Mouse (Mus musculus): ENCODE results near the gene Lbr. TPM values are rescaled to one million over a fixed set of nuclear protein-coding genes. Genes with fewer than 3 reads are reported as not detected.

Gene Lbr
- polyA plus RNA-seq, 1 experiment: 63.8 TPM

DNA sequence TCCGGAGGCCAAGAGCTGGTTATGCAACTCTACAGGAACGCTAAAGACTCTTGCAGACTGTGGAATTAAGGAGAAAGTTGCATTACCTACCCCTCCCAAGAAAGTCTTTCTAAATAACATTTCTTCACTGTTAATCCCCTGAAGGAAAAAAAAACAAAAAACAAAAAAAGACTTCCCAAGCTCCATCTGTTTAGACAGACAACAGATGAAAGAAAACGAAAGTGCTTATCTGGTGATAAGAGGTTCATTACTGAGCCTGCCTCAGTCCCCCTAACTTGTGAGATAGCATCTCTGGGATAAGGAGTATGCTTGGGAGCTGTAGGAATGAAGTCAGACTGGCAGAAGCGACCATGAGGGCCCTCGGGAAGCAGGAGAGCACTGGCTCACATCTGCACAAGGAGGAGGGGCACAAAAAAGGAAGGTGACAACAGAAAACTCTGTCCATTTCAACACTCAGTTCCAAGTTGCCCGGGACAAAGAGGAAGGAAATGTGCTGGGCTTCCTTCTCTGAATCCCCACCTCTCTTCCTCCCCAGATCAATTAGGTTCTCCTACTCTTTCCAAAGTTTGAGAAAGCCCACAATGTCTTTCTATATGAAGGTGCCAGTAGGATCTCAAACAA is 3.0 kb downstream of the Lbr start:
- no peak for TF ChIP-seq GATA1 (IDR thresholded peaks at IDR 0.05; ENCODE audit: low read length)

GRCm38 (mm10) chr1:181838111-181838510 is 4.7 kb downstream of the Lbr start:
- TF ChIP-seq GATA1 (IDR thresholded peaks at IDR 0.05; ENCODE audit: low read length): no peak

DNA sequence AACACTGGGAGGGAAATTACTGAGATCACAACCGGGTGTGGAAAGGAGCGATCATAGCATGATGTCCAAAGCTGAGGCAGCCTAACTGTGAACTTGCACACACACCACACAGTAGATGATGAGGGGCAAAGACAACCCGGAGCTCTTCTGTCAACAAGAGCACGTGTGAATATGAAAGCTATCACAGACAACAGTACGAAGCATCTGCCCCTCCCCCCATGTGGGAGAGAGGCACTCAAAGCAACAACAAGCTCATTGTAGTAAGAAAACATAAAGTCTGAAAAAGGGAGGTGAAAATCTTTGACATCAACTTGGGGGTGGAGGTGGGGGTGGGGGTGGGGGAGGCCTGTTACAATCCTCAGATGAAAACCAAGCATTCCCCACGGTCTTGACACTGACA is 9.7 kb downstream of the Lbr start:
- no peak for TF ChIP-seq GATA1 (IDR thresholded peaks at IDR 0.05; ENCODE audit: low read length)

- no peak for TF ChIP-seq GATA1 (IDR thresholded peaks at IDR 0.05; ENCODE audit: low read length)
These were observed 10.1 kb downstream of the Lbr start for GRCm38 (mm10) chr1:181832720-181833119.

DNA sequence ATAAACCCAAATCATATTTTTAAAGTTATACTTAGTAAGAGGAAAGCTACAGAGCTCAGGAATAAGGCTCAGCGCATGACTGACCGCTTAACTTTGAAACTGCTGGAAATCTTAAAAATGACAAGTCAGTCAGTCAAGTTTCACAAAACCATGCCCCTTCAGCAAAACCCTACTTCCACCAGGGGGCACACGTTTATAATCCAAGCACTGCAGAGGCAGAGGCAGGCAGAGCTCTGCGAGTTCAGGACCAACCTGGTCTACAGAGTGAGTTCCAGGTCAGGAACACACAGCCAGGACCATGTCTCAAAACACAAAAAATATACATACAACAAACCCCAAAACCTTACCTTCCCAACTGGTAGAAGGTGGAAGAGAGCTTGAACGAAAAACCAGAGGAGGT is 14.5 kb downstream of the Lbr start:
- no peak for TF ChIP-seq GATA1 (IDR thresholded peaks at IDR 0.05; ENCODE audit: low read length)

- TF ChIP-seq GATA1 (IDR thresholded peaks at IDR 0.05; ENCODE audit: low read length): no peak
These were observed 16.1 kb downstream of the Lbr start for GRCm38 (mm10) chr1:181826716-181827115.

GRCm38 (mm10) chr1:181811481-181812223 is 31.2 kb downstream of the Lbr start:
- TF ChIP-seq GATA1 (IDR thresholded peaks at IDR 0.05; ENCODE audit: low read length): no peak

DNA sequence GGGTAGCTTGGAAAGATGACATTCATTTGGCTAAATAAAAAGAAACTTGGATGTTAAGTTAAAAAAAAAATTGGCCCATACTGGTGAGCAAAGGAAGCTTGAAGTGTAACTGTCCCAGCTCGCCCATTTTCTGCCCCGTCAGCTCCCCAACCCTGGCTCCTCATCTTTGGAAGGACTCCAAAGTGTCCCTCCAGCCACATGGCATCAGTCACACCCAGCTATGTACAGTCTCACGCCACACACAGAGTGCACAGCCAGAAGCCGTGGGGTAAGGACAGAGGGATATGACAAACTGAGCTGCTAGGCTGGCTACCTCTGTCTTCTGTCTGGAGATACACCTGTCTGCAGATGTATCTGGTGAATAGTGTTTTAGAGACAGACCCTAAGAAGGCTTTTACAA is 42.2 kb downstream of the Lbr start:
- no peak for TF ChIP-seq GATA1 (IDR thresholded peaks at IDR 0.05; ENCODE audit: low read length)

DNA sequence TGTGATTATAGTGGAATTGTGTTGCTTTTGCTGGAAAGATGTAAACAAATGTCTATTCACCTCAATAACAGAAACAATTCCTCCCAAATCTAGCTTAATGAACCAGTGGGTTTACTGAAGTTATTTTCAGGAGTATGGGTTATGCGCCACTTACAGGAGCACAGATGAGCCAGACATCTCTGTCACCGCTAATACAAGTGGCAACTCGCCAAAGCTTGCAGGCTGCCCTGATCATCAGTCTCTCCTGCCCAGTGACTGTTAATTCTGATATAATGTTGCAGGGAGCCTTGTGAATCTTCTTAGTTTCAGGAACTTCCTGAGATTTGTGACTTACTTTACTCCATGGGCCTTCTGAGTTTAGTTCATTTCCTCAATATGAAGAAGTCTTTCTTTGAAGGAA is 42.9 kb downstream of the Lbr start:
- no peak for TF ChIP-seq GATA1 (IDR thresholded peaks at IDR 0.05; ENCODE audit: low read length)

GRCm38 (mm10) chr1:181793541-181793940 is 49.3 kb downstream of the Lbr start:
- TF ChIP-seq GATA1 (IDR thresholded peaks at IDR 0.05; ENCODE audit: low read length): no peak

DNA sequence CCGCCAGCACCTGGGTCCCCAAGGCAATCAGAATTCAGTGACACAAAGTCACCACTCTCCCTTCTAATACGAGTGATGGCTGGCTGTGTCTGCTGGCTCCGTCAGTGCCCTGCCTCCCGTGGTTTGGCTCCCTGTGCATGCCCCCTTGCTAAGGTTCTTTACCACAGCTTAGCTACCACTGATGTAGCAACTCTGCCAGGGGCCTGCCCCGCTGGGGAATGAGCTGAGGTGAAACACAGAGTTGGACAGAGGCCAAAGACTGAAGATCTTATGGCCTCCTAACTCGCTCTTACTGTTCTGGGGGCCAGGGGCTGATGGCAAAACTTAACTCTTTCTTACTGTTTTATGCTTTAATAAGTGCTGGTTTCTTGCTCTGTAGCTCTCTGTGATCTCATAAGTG is 52.9 kb downstream of the Lbr start:
- no peak for TF ChIP-seq GATA1 (IDR thresholded peaks at IDR 0.05; ENCODE audit: low read length)

DNA sequence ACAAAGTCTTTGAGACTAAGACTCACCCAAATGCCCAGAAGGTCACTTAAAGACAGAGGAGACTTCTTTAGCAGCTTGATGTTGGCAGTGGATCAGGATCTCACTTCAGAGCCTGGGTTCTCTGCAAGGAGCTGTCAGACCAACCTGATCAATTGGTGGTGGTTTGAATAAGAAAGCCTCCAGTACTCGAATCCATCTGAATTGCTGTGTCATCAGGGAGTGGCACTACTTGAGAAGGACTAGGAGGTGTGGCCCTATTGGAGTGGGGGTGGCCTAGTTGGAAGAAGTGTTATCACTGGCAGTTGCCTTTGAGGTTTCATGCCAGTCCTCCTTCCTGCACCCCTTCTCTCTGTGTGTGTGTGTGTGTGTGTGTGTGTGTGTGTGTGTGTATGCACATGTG is 66.3 kb downstream of the Lbr start:
- TF ChIP-seq GATA1 (IDR thresholded peaks at IDR 0.05; ENCODE audit: low read length): no peak

DNA sequence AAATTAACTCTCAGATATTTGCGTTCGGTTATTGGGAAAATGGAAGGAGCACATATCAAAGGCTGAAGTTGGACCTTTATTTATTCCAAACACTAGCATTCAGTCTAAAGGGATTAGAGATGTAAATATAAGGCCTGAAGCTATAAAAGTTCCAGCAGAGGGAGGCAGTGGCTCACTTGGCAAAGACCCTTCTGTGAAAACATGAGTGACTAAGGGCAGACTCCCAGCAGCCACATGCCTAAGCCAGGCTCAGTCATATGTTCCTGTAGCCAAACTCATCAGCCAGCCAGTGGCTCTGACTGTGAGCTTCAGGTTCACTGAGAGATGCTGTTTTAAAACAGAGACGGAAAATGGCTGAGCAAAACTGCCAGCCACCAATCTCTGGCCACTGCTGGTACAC is 71.0 kb downstream of the Lbr start:
- no peak for TF ChIP-seq GATA1 (IDR thresholded peaks at IDR 0.05; ENCODE audit: low read length)

- TF ChIP-seq GATA1 (IDR thresholded peaks at IDR 0.05; ENCODE audit: low read length): no peak
These were observed 73.5 kb downstream of the Lbr start for GRCm38 (mm10) chr1:181769392-181769791.

Other genes starting within 250 kb of the Lbr start
- gene Enah, start 176.9 kb upstream of the Lbr start, polyA plus RNA-seq (2012): not detected in 2 replicates